Mouse (Mus musculus): ENCODE data around the gene Kcnt2. TPM values are rescaled to one million over a fixed set of nuclear protein-coding genes. Genes with fewer than 3 reads are reported as not detected.
A peak's percentile ranks its signal among the peaks of the same experiment; 100 is the strongest.

Gene Kcnt2
- polyA plus RNA-seq (2015; fragmentation: Nextera tagmentation; extraction: Ambion mirVana), result 1.9 and 2.5 TPM in 2 replicates

DNA sequence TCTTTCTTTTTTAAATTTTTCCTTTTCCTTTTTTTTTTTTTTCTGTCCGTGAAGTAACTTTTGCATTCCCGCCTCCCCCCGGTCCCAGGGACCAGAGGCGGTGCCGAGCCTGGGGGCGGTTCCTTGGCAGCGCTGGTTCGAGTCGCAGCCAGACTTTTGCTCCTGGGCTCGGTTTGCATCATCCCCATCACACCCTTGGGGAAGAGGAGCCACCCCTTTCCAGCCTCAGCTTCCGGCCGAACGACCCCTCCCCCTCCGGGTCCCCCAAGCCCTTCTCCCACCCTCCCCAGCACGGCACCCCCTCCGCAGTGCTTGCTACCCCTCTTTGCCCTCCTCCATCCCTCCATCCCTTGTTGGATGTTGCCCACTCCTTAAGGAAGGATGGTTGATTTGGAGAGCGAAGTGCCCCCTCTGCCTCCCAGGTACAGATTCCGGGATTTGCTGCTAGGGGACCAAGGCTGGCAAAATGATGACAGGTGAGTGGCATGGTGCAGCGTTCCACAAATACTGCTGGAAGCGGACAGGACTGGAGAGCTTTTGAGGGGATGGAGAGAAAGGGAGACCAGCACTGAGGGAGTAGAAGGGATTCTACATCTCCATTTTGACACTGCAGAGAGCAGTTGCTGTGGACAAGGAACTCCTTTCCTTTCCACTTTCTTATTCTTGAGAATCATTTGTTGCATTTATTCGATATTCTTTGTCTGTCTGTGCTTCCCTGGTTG is at the start of gene Kcnt2:
TSS of gene Kcnt2 (plus strand) at position 283 of the 722 bp plus-strand sequence.
- H3K9me3 ChIP-seq, result no peaks in the 10 kb centered on the region
- WGBS, result 2% methylated on average over 21 of the region's 21 CpGs

DNA sequence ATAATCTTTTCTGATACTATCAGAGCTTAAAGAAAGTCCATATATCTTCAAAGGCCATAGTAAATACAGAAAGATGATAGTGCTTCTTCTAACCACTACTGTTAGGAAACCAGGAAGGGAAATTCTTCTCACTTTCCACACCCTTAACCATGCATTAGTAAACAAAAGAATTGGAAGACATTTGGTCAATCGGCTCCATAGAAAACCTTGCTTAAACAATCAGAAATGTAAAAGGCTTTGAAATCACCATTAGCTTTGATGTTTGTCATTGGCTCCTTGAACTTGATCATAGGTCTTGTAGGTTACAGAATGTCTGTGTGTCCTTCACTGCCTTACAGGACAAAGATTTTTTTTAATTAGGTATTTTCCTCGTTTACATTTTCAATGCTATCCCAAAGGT is 40.6 kb upstream of the Kcnt2 start:
- Histone ChIP-seq H3K9ac (no peak overlapping the region), H3K4me3 (replicated peaks) (no peak overlapping the region), H3K27ac (no peak overlapping the region), H3K27me3 (replicated peaks) (no peaks in the 10 kb centered on the region), H3K4me2 (replicated peaks) (no peak overlapping the region), H3K36me3 (no peaks in the 10 kb centered on the region), H3K4me1 (replicated peaks) (no peaks in the 10 kb centered on the region), H3K9me3 (no peaks in the 10 kb centered on the region)
- ATAC-seq, result no peak
- WGBS, result 74% methylated on average over 2 of the region's 2 CpGs

More for the DNA sequence above, at the start of gene Kcnt2:
- Histone ChIP-seq H3K27ac (no peak within 1 kb of the TSS), H3K4me3 (replicated peaks) (peak within 1 kb of the TSS; percentile 47), H3K4me2 (replicated peaks) (peak within 1 kb of the TSS; percentile 84), H3K4me1 (replicated peaks) (no peaks in the 10 kb centered on the region), H3K36me3 (no peaks in the 10 kb centered on the region), H3K27me3 (replicated peaks) (no peaks in the 10 kb centered on the region), H3K9ac (peak within 1 kb of the TSS; percentile 42)
- ATAC-seq, result peak; percentile 81

DNA sequence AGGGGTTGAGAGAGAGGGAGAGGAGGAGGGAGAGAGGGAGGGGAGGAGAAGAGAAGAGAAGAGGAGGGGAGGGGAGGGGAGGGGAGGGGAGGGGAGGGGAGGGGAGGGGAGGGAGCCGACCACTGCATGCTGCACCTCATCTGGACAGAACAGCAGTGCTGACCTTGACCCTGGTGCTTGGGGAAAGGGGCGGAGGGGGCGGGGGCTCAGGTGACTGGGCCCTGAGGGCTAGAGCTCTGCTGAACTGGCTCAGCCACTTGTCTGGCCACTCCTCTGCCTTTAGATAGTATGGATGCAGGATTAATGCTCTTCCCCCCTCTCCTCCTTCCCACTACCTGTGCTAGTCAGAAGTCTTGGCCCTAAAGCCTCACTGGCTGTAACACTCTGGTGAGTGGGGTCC is 20.7 kb upstream of the Kcnt2 start:
- ATAC-seq, result peak; percentile 28; the same call in 1 of the 2 replicates
- Histone ChIP-seq H3K9me3 (no peaks in the 10 kb centered on the region), H3K27me3 (replicated peaks) (no peaks in the 10 kb centered on the region), H3K4me2 (replicated peaks) (no peak overlapping the region), H3K9ac (no peak overlapping the region), H3K4me1 (replicated peaks) (no peaks in the 10 kb centered on the region), H3K4me3 (replicated peaks) (no peak overlapping the region), H3K27ac (no peak overlapping the region), H3K36me3 (no peaks in the 10 kb centered on the region)
- WGBS, result 63% methylated on average over 3 of the region's 3 CpGs

DNA sequence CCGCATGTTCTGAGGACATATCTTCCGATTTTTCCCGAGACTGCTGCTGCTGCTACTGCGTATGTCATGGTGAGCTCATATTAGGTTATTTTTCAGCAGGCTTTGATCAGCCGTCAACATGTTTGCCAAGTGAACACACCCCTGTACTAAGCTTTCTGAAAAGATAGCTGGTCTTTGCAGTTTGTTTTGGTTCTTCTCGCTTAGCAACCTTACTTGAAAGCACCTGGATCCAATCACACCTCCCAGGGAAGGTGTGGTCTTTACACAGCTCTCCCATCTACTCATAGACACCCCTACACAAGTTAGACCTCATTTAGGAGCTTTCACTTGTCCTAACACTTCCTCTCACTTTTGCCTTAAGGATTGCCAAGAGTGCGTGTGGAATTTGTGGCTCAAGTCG is 19.3 kb upstream of the Kcnt2 start:
- Histone ChIP-seq H3K9ac (no peak overlapping the region), H3K4me1 (replicated peaks) (no peaks in the 10 kb centered on the region), H3K27ac (no peak overlapping the region), H3K36me3 (no peaks in the 10 kb centered on the region), H3K4me3 (replicated peaks) (no peak overlapping the region), H3K9me3 (no peaks in the 10 kb centered on the region), H3K4me2 (replicated peaks) (no peak overlapping the region), H3K27me3 (replicated peaks) (no peaks in the 10 kb centered on the region)
- 55% methylated on average over 8 of the region's 8 CpGs for WGBS
- peak; percentile 78 for ATAC-seq

DNA sequence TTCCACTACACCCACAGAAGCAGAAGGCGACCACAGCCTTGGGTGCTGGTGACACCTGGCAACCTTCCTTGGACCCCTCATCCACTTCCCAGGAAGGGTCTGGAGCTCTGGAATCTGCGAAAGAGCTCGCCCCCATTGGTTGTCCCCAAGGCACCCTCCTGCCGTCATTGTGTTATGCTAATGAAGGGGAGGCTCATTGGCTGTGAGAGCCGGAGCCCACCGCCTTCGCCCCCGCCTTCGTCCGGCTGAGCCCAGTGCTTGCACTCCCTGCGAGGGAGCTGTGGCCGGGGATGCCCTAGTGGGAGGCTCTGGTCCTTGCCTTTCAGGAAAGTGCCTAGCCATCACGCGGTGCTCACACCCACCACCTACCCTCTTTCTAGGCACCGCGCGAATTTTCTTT is 493 bp upstream of the Kcnt2 start:
- Histone ChIP-seq H3K27ac (no peak overlapping the region), H3K4me3 (replicated peaks) (peak overlapping the region; percentile 47), H3K36me3 (no peaks in the 10 kb centered on the region), H3K9ac (peak overlapping the region; percentile 42), H3K4me1 (replicated peaks) (no peaks in the 10 kb centered on the region), H3K9me3 (no peaks in the 10 kb centered on the region), H3K4me2 (replicated peaks) (peak overlapping the region; percentile 84), H3K27me3 (replicated peaks) (no peaks in the 10 kb centered on the region)
- ATAC-seq, result peak; percentile 95
- WGBS, result 1% methylated on average over 17 of the region's 17 CpGs

DNA sequence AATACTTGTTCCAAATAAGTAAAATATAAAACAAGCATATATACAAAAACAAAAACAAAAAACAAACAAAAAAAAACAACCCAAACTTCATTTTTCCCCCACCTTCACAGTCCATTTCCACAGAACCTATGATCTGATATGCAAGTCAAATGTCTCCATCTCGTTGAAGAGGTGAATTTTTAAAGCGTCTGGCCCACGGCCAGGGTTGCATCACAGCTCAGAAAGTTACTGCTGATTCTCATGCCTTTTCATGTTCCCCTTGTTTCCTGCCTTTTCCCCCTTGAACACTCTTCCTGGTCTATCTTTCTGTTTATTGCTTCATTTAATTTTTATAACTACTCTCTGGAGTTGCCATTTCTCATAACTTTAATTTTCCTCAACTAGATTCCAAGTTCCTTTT is 18.7 kb downstream of the Kcnt2 start:
- Histone ChIP-seq H3K36me3 (no peaks in the 10 kb centered on the region), H3K27me3 (replicated peaks) (no peaks in the 10 kb centered on the region), H3K4me3 (replicated peaks) (no peak overlapping the region), H3K9me3 (no peaks in the 10 kb centered on the region), H3K27ac (no peak overlapping the region), H3K4me1 (replicated peaks) (no peaks in the 10 kb centered on the region), H3K4me2 (replicated peaks) (no peak overlapping the region), H3K9ac (no peak overlapping the region)
- ATAC-seq, result no peak
- 67% methylated on average over 3 of the region's 3 CpGs for WGBS

DNA sequence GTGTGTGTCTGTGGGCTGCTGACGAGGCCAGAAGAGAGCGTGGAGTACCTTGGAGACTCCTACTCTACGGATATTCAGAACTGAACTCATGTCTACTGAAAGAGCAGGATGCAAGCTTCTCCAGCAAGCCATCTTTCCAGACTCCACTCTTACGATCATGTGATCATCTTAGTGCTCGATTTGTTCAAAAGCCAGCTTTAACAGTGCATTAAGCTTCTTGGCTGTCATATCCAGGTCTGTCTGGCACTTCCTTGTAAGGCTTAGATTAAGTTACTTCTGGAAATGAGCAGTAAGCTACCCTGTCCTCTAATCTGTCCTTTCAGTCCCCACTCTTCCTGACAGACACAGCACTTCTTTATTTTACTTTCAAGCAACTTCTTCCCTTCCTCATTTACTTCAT is 20.1 kb downstream of the Kcnt2 start:
- Histone ChIP-seq H3K27me3 (replicated peaks) (no peaks in the 10 kb centered on the region), H3K4me2 (replicated peaks) (no peak overlapping the region), H3K4me1 (replicated peaks) (no peaks in the 10 kb centered on the region), H3K27ac (peak overlapping the region; percentile 17; the same call in 1 of the 2 replicates), H3K9ac (no peak overlapping the region), H3K9me3 (no peaks in the 10 kb centered on the region), H3K4me3 (replicated peaks) (no peak overlapping the region), H3K36me3 (no peaks in the 10 kb centered on the region)
- ATAC-seq, result peak; percentile 44
- WGBS, result 73% methylated on average over 5 of the region's 5 CpGs

DNA sequence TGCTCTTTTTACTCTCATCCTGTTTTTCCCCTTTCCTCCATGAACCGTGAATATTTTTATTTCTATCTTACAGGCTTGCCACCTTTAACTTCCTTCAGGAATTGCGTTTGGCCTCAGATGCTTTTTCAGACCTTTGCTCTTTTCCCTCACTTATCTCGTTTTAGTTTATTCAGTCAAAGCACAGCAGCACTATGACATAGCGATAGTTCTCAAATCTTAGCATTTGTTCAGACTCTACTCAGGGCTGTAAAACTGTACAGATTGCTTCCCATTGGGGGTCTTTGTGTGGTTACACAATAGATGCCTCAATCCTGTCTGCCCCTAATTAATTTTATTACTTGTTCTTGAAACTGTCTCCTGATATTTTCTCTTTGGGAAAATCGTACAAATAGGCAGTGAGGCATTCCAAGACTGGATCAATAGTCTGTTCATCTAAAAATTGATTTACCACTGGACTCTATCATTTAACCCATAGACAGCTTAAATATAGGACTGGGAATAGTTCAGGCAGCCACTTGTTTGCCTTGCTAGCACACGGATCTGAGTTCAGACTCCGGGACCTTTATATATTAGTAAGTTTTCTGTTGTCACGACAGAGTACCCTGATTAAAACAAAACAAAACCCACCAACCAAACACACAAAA is 20.8 kb downstream of the Kcnt2 start:
- Histone ChIP-seq H3K27me3 (replicated peaks) (no peaks in the 10 kb centered on the region), H3K9me3 (no peaks in the 10 kb centered on the region), H3K36me3 (no peaks in the 10 kb centered on the region), H3K4me2 (replicated peaks) (0 out of 2 replicates have a peak overlapping the region, but pooled peaks have one; percentile 1), H3K4me3 (replicated peaks) (no peak overlapping the region), H3K9ac (no peak overlapping the region), H3K27ac (no peak overlapping the region), H3K4me1 (replicated peaks) (no peaks in the 10 kb centered on the region)
- ATAC-seq, result peak; percentile 94
- 47% methylated on average over 8 of the region's 8 CpGs for WGBS

DNA sequence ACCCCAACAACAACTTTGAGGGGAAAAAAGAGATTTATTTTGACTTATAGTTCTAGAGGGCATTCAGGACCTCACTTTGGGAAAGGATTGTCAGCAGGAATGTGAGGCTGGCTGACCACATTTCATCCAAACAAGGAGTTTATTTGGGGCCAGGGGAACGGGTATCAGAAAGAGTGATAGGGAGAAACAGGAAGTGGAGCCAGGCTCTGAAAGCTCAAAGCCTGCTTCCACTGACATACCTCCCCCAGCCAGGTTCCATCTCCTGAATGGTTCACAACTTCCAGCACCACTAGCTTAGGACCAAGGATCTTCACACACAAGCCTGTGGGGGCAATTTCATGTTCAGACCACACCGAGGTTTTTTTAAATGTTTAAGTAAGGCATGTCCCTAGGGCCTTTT is 21.3 kb downstream of the Kcnt2 start:
- no peak overlapping the region for H3K27ac ChIP-seq
- no peak overlapping the region for H3K9ac ChIP-seq
- peak; percentile 17 for ATAC-seq
- H3K4me1 ChIP-seq (replicated peaks), result no peaks in the 10 kb centered on the region
- H3K9me3 ChIP-seq, result no peaks in the 10 kb centered on the region
- H3K36me3 ChIP-seq, result no peaks in the 10 kb centered on the region
- 44% methylated on average over 2 of the region's 2 CpGs for WGBS
- 0 out of 2 replicates have a peak overlapping the region, but pooled peaks have one; percentile 1 for H3K4me2 ChIP-seq (replicated peaks)
- no peak overlapping the region for H3K4me3 ChIP-seq (replicated peaks)
- H3K27me3 ChIP-seq (replicated peaks), result no peaks in the 10 kb centered on the region

DNA sequence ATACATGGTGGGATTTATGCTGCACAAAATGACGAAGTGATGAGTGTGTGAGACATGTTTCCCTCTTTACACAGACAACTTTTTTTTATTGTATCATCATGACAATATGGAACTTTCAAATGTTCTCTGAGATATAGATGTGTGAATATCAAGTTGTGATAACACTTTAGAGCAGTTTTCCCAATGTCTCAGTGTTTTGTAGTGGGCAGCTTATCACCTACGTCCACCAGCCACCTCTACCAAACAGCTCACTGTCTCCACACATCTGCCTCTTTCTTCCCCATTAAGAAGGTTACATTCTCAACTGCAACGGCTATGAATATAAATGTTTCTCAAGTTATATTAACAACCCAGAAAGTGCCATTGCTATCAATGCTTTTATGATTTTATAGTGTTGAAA is 27.7 kb downstream of the Kcnt2 start:
- H3K27me3 ChIP-seq (replicated peaks), result no peaks in the 10 kb centered on the region
- 82% methylated on average over 3 of the region's 3 CpGs for WGBS
- H3K4me2 ChIP-seq (replicated peaks), result no peak overlapping the region
- H3K36me3 ChIP-seq, result no peaks in the 10 kb centered on the region
- no peaks in the 10 kb centered on the region for H3K4me1 ChIP-seq (replicated peaks)
- no peaks in the 10 kb centered on the region for H3K9me3 ChIP-seq
- H3K4me3 ChIP-seq (replicated peaks), result no peak overlapping the region
- no peak for ATAC-seq
- H3K27ac ChIP-seq, result no peak overlapping the region
- H3K9ac ChIP-seq, result no peak overlapping the region

DNA sequence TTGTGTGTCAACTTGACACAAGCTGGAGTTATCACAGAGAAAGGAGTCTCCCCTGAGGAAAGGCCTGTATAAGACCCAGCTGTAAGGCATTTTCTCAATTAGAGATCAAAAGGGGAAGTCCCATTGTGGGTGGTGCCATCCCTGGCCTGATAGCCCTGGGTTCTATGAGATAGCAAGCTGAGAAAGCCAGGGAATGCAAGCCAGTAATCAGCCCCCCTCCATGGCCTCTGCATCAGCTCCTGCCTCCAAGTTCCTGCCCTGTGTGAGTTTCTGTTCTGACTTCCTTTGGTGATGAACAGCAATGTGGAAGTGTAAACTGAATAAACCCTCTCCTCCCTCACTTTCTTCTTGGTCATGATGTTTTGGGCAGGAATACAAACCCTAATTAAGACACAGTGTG is 29.9 kb downstream of the Kcnt2 start:
- Histone ChIP-seq H3K4me1 (replicated peaks) (no peaks in the 10 kb centered on the region), H3K4me2 (replicated peaks) (no peak overlapping the region), H3K27ac (no peak overlapping the region), H3K4me3 (replicated peaks) (no peak overlapping the region), H3K27me3 (replicated peaks) (no peaks in the 10 kb centered on the region), H3K9me3 (no peaks in the 10 kb centered on the region), H3K9ac (no peak overlapping the region), H3K36me3 (no peaks in the 10 kb centered on the region)
- no peak for ATAC-seq

DNA sequence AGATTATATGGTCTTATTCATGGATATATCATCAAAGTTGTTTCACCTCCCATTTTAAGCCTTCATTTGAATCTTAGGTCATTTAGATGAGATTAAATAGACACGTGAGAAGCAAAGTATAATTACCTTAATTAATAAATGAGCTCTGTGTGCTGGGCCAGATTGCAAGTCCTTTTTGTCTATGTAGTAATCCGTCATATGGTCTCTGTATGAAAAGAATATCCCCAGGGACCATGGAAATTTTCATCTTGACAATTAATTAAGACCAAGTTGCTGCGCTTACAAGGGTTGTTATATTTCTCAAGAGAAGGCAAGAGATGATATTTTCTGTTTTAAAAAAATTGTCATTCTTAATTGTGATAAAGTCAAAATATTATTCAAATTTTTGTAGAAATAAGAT is 47.2 kb downstream of the Kcnt2 start:
- Histone ChIP-seq H3K4me1 (replicated peaks) (no peaks in the 10 kb centered on the region), H3K27ac (no peak overlapping the region), H3K9ac (no peak overlapping the region), H3K9me3 (no peaks in the 10 kb centered on the region), H3K36me3 (no peaks in the 10 kb centered on the region), H3K27me3 (replicated peaks) (no peaks in the 10 kb centered on the region), H3K4me2 (replicated peaks) (no peak overlapping the region), H3K4me3 (replicated peaks) (no peak overlapping the region)
- ATAC-seq, result no peak
- WGBS, result 80% methylated on average over 3 of the region's 3 CpGs

DNA sequence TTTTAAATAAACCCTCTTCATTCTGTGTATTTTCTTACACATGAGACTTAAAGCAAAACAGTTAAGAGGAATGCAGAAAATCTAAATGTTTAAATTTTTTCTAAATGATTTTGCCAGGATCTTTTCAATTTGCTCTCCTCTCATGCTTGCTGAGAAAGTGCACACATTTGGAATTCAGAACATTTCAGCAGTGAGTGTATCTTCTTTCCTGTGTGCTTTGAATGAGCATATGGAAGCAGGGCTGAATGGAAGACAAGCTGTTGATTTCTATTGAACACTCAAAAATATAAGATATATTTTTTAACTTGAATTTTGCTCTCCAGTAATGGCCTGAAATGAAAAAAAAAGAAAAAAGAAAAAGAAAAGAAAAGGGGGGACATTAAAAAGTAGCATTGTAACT is 49.5 kb downstream of the Kcnt2 start:
- no peak for ATAC-seq
- Histone ChIP-seq H3K9me3 (no peaks in the 10 kb centered on the region), H3K4me2 (replicated peaks) (no peak overlapping the region), H3K36me3 (no peaks in the 10 kb centered on the region), H3K4me1 (replicated peaks) (no peaks in the 10 kb centered on the region), H3K27me3 (replicated peaks) (no peaks in the 10 kb centered on the region), H3K4me3 (replicated peaks) (no peak overlapping the region), H3K27ac (no peak overlapping the region), H3K9ac (no peak overlapping the region)
